Mouse (Mus musculus): Measurements from ENCODE around the gene Foxred1.

The Foxred1 gene

GRCm38 (mm10) chr9:35166144-35166797, 44.6 kb downstream of the Foxred1 start:
- peaks cover 17% of the 10 kb centered on the region for H3K4me1 ChIP-seq (replicated peaks; ENCODE audit: low read depth, low read length)
- TF ChIP-seq CTCF (conservative IDR thresholded peaks at IDR 0.05; ENCODE audit: low read length), result peak; percentile 40
- no peak for TF ChIP-seq POU5F1 (IDR thresholded peaks at IDR 0.05; ENCODE audit: borderline replicate concordance, low read length)
- no peak overlapping the region for H3K4me3 ChIP-seq (replicated peaks; ENCODE audit: low read length)
- peaks cover 87% of the 10 kb centered on the region for H3K36me3 ChIP-seq (ENCODE audit: insufficient read depth, low read length)
- no peaks in the 10 kb centered on the region for H3K9me3 ChIP-seq (ENCODE audit: low read length)
- no peaks in the 10 kb centered on the region for H3K27me3 ChIP-seq (ENCODE audit: insufficient read depth, low read length)

DNA sequence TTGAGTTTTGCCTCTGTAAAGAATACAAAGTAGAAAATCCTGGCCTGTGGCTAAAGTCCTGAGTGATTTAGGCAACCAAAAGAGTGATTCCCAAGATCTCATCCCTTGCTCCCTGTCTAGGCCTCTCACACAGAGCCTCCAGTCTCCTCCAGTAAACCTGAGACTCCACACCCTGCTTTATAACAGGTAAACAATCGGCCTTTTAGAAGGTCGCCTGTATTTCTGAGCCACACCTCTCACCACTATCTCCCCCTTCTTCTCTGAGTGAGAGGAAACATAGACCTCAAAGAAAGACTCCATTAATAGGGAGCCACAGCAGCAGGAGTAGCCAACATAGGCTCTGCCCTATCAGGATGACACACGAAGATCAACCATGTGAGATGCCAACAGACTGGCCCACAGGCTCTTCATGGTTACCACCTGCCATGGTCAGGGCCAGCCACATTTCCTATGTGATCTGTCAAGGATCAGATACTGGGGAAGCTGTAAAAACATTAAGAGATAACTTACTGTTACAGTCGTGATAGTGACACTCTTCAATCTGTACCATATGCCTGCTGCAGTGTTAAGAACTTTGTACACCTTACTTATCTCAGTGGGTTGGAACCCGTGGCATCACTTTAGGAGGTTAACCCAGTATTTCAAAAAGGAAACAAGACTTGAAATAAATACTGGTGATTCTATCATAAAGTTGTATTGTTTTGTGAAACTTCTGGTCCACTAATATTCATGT, 46.5 kb downstream of the Foxred1 start:
- TF ChIP-seq NANOG (IDR thresholded peaks at IDR 0.05; ENCODE audit: borderline replicate concordance, low read length) (no peak), CTCF (conservative IDR thresholded peaks at IDR 0.05; ENCODE audit: low read length) (no peak), POU5F1 (IDR thresholded peaks at IDR 0.05; ENCODE audit: borderline replicate concordance, low read length) (no peak)
- Histone ChIP-seq H3K9me3 (ENCODE audit: low read length) (no peaks in the 10 kb centered on the region), H3K4me3 (replicated peaks; ENCODE audit: low read length) (no peak overlapping the region), H3K4me1 (replicated peaks; ENCODE audit: low read depth, low read length) (peaks cover 17% of the 10 kb centered on the region), H3K36me3 (ENCODE audit: insufficient read depth, low read length) (peaks cover 82% of the 10 kb centered on the region), H3K27me3 (ENCODE audit: insufficient read depth, low read length) (no peaks in the 10 kb centered on the region)

DNA sequence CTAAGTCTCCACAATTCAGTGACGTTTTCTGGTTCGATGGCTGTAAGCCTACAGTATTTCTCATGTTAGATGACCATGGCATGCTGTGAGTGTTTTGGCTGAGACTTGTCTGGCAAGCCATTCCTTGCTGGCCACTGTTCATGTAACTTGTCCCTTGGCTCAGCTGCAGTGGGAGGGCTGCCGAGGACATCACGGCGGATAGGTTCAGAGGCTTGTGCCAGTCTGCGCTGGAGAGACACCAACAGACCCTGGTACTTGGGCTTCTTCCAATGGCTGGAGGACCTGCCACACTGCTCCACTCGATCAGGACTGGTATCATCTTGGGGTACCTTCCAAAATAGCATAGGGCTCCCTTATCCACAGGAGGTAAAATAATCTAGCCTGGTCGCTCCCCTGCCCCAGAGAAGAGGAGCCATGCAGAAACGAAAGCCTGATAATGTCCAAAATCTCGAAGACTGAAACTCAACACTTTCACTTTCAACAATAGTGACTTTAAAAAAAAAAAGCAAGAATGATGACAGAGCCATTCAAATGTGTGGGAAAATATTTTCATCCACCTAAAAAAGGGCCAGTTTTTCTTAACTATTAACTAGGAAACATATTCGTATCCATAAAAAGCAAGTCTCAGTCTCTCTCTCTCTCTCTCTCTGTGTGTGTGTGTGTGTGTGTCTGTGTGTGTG, 47.7 kb downstream of the Foxred1 start:
- H3K36me3 ChIP-seq (ENCODE audit: insufficient read depth, low read length), result peaks cover 73% of the 10 kb centered on the region
- H3K4me1 ChIP-seq (replicated peaks; ENCODE audit: low read depth, low read length), result peaks cover 17% of the 10 kb centered on the region
- no peaks in the 10 kb centered on the region for H3K9me3 ChIP-seq (ENCODE audit: low read length)
- H3K27me3 ChIP-seq (ENCODE audit: insufficient read depth, low read length), result no peaks in the 10 kb centered on the region
- no peak overlapping the region for H3K4me3 ChIP-seq (replicated peaks; ENCODE audit: low read length)
- TF ChIP-seq CTCF (conservative IDR thresholded peaks at IDR 0.05; ENCODE audit: low read length) (no peak), NANOG (IDR thresholded peaks at IDR 0.05; ENCODE audit: borderline replicate concordance, low read length) (no peak), POU5F1 (IDR thresholded peaks at IDR 0.05; ENCODE audit: borderline replicate concordance, low read length) (no peak)

- H3K9me3 ChIP-seq (ENCODE audit: low read length), result no peaks in the 10 kb centered on the region
- TF ChIP-seq CTCF (conservative IDR thresholded peaks at IDR 0.05; ENCODE audit: low read length), result no peak
- H3K4me1 ChIP-seq (replicated peaks; ENCODE audit: low read depth, low read length), result peaks cover 15% of the 10 kb centered on the region; the same call in 1 of the 2 replicates
- no peak overlapping the region for H3K4me3 ChIP-seq (replicated peaks; ENCODE audit: low read length)
- H3K36me3 ChIP-seq (ENCODE audit: insufficient read depth, low read length), result peaks cover 74% of the 10 kb centered on the region
- H3K27me3 ChIP-seq (ENCODE audit: insufficient read depth, low read length), result no peaks in the 10 kb centered on the region
Observed at GRCm38 (mm10) chr9:35161721-35162120, 49.1 kb downstream of the Foxred1 start.

DNA sequence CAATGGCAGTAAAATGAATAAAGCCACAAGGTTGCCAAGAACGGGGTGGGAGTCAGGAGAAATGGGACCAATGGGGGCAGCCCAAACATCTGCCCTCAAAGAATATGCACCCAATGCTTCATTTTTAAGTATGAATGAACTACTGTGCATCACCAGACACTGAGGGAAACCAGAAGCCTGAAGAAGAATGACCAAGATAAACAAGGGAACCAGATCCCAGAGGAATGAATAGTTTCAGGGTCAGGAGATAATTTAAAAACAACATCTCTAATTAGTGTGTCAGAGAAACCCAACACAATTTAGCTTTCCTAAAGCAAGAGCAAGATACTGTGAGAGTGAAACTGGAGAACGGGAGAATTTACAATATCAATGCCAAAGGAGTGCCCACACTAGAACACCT, 50.2 kb downstream of the Foxred1 start:
- Histone ChIP-seq H3K27me3 (ENCODE audit: insufficient read depth, low read length) (no peaks in the 10 kb centered on the region), H3K4me1 (replicated peaks; ENCODE audit: low read depth, low read length) (peaks cover 15% of the 10 kb centered on the region; the same call in 1 of the 2 replicates), H3K9me3 (ENCODE audit: low read length) (no peaks in the 10 kb centered on the region), H3K36me3 (ENCODE audit: insufficient read depth, low read length) (peaks cover 79% of the 10 kb centered on the region), H3K4me3 (replicated peaks; ENCODE audit: low read length) (no peak overlapping the region)
- TF ChIP-seq CTCF (conservative IDR thresholded peaks at IDR 0.05; ENCODE audit: low read length), result no peak
- TF ChIP-seq POU5F1 (IDR thresholded peaks at IDR 0.05; ENCODE audit: borderline replicate concordance, low read length), result no peak
- TF ChIP-seq NANOG (IDR thresholded peaks at IDR 0.05; ENCODE audit: borderline replicate concordance, low read length), result no peak

DNA sequence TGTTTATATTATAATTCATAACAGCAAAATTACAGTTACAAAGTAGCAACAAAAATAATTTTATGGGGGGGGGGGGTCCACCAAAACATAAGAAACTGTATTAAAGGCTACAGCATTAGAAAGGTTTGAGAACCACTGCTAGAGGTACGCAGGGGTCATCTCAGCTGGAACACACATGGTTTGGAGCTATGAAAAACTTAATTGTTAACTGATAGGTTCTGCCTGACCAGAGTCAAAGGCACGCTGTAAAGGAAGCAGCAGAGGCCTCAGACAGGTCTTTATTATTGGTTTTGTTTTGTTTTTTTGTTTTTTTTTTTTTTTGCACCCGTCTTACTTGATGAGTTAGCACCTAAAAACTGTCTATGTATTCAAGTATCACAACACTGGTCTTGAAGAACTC, 52.4 kb downstream of the Foxred1 start:
- Histone ChIP-seq H3K36me3 (ENCODE audit: insufficient read depth, low read length) (peaks cover 68% of the 10 kb centered on the region), H3K4me1 (replicated peaks; ENCODE audit: low read depth, low read length) (peaks cover 11% of the 10 kb centered on the region; the same call in 1 of the 2 replicates), H3K4me3 (replicated peaks; ENCODE audit: low read length) (no peak overlapping the region), H3K27me3 (ENCODE audit: insufficient read depth, low read length) (no peaks in the 10 kb centered on the region), H3K9me3 (ENCODE audit: low read length) (no peaks in the 10 kb centered on the region)
- TF ChIP-seq CTCF (conservative IDR thresholded peaks at IDR 0.05; ENCODE audit: low read length), result no peak

DNA sequence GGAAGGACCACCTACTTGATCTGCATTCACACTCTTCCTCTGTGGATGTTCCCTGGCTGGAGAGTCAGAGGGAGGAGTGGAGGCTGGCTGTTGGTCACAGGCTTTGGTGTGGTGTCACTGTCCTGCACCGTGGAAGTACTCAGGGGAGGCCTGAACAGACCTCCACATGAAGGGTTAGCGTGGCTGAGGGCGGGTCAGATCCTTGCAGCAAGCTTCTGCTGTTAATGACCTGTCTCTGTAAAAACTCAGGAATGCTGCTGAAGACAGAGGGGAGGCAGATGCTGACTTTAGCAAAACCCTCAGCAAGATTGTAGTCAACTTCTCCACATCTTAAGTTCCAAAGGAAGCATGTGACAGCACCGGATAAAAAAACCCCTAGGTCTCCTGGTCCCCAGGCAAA, 54.0 kb downstream of the Foxred1 start:
- TF ChIP-seq CTCF (conservative IDR thresholded peaks at IDR 0.05; ENCODE audit: low read length) (no peak), POU5F1 (IDR thresholded peaks at IDR 0.05; ENCODE audit: borderline replicate concordance, low read length) (no peak), NANOG (IDR thresholded peaks at IDR 0.05; ENCODE audit: borderline replicate concordance, low read length) (no peak)
- H3K9me3 ChIP-seq (ENCODE audit: low read length), result no peaks in the 10 kb centered on the region

DNA sequence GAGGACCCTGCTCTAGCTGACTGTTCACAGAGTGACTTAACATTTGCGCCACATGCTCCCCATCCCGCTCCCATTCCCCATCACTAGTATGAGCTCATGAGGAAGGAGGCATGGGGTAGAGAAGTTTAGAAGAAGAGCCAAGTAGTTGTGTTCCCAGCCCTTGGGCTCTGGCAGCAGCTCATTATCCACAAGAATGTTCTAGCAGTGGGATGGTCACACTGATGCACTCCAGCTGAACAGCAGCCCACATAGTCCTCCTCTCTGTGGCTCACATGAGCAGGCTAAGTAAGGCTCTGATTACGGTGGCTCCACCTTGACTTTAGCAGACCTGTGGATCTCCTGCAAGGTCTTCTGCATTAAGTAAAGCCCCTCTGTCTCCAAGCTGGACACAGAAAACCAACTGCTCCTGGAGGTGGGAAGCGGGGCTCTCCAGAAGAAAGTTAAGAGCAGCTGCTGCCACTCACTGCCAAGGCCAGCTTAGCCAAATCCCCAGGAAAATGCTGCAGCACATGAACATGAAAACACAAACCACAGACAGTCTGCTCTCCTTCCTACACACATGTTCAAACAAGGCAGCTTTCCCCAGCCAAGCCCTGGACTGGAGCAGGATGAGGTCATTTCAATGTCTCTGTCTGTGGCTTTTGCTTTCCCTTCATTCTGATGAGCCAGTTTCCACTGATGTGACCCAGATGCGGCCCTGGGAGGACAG, 54.7 kb downstream of the Foxred1 start:
- no peaks in the 10 kb centered on the region for H3K27me3 ChIP-seq (ENCODE audit: insufficient read depth, low read length)
- H3K36me3 ChIP-seq (ENCODE audit: insufficient read depth, low read length), result peaks cover 46% of the 10 kb centered on the region
- H3K4me1 ChIP-seq (replicated peaks; ENCODE audit: low read depth, low read length), result peaks cover 11% of the 10 kb centered on the region; the same call in 1 of the 2 replicates
- no peak for TF ChIP-seq NANOG (IDR thresholded peaks at IDR 0.05; ENCODE audit: borderline replicate concordance, low read length)
- no peaks in the 10 kb centered on the region for H3K9me3 ChIP-seq (ENCODE audit: low read length)
- H3K4me3 ChIP-seq (replicated peaks; ENCODE audit: low read length), result no peak overlapping the region

More for the DNA sequence above, 54.0 kb downstream of the Foxred1 start:
- Histone ChIP-seq H3K4me3 (replicated peaks; ENCODE audit: low read length) (no peak overlapping the region), H3K36me3 (ENCODE audit: insufficient read depth, low read length) (peaks cover 53% of the 10 kb centered on the region), H3K4me1 (replicated peaks; ENCODE audit: low read depth, low read length) (peaks cover 11% of the 10 kb centered on the region; the same call in 1 of the 2 replicates), H3K27me3 (ENCODE audit: insufficient read depth, low read length) (no peaks in the 10 kb centered on the region)

All from E14TG2a.4 (cell line).